Mouse (Mus musculus): ENCODE data around the gene Ldb1. TPM values are rescaled to one million over a fixed set of nuclear protein-coding genes. Genes with fewer than 3 reads are reported as not detected.
"Not testable (repeated sequence)": the region's sequence is repeated elsewhere in the genome, so short reads cannot be mapped to it uniquely, and the experiment has no call there.

Ldb1 gene
- polyA plus RNA-seq, 1 experiment from 2014 or later = 32.3 TPM

GRCm38 (mm10) chr19:45997365-45997764 is 47.6 kb downstream of the Ldb1 start:
- Histone ChIP-seq H3K36me3 (replicated peaks; ENCODE audit: insufficient read depth, low read length) (no peaks in the 10 kb centered on the region), H3K4me3 (ENCODE audit: low read depth, low read length) (peak overlapping the region; percentile 62), H3K27ac (ENCODE audit: low read depth) (peak overlapping the region; percentile 90), H3K4me1 (ENCODE audit: insufficient read depth) (peaks cover 6% of the 10 kb centered on the region), H3K9me3 (ENCODE audit: low read length) (no peaks in the 10 kb centered on the region), H3K9ac (replicated peaks) (peak overlapping the region; percentile 75), H3K27me3 (ENCODE audit: insufficient read depth, low read length) (no peaks in the 10 kb centered on the region), H3K4me2 (ENCODE audit: low read depth, low read length) (peak overlapping the region; percentile 85)
- ATAC-seq = no peak
- 44% methylated on average over 5 of the region's 5 CpGs for WGBS (ENCODE audit: insufficient replicate concordance)
- DNase-seq = no peak
- no peak for TF ChIP-seq EP300 (IDR thresholded peaks at IDR 0.05; ENCODE audit: low read depth)
- no peak for TF ChIP-seq CTCF (IDR thresholded peaks at IDR 0.05; ENCODE audit: low read depth)

- Histone ChIP-seq H3K27ac (ENCODE audit: low read depth) (no peak overlapping the region), H3K9me3 (ENCODE audit: low read length) (no peaks in the 10 kb centered on the region), H3K4me3 (ENCODE audit: low read depth, low read length) (no peak overlapping the region), H3K36me3 (replicated peaks; ENCODE audit: insufficient read depth, low read length) (no peaks in the 10 kb centered on the region; the same call in 1 of the 2 replicates), H3K9ac (replicated peaks) (no peak overlapping the region), H3K4me2 (ENCODE audit: low read depth, low read length) (no peak overlapping the region), H3K27me3 (ENCODE audit: insufficient read depth, low read length) (no peaks in the 10 kb centered on the region), H3K4me1 (ENCODE audit: insufficient read depth) (peaks cover 6% of the 10 kb centered on the region)
- no peak for ATAC-seq
- no peak for DNase-seq
- TF ChIP-seq CTCF (IDR thresholded peaks at IDR 0.05; ENCODE audit: low read depth) (no peak), EP300 (IDR thresholded peaks at IDR 0.05; ENCODE audit: low read depth) (no peak)
- WGBS (ENCODE audit: insufficient replicate concordance) = 90% methylated on average over 13 of the region's 13 CpGs
Observed at GRCm38 (mm10) chr19:45993981-45994737, 50.9 kb downstream of the Ldb1 start.

GRCm38 (mm10) chr19:45993441-45993840 is 51.6 kb downstream of the Ldb1 start:
- not testable (repeated sequence) for H3K36me3 ChIP-seq (replicated peaks; ENCODE audit: insufficient read depth, low read length); H3K27ac ChIP-seq (ENCODE audit: low read depth); H3K9ac ChIP-seq (replicated peaks); H3K4me3 ChIP-seq (ENCODE audit: low read depth, low read length); H3K4me1 ChIP-seq (ENCODE audit: insufficient read depth); H3K27me3 ChIP-seq (ENCODE audit: insufficient read depth, low read length); ATAC-seq; H3K9me3 ChIP-seq (ENCODE audit: low read length); DNase-seq; H3K4me2 ChIP-seq (ENCODE audit: low read depth, low read length)
- WGBS (ENCODE audit: insufficient replicate concordance) = 84% methylated on average over 6 of the region's 6 CpGs

GRCm38 (mm10) chr19:45991171-45991570 is 53.8 kb downstream of the Ldb1 start:
- Histone ChIP-seq H3K4me2 (ENCODE audit: low read depth, low read length) (no peak overlapping the region), H3K36me3 (replicated peaks; ENCODE audit: insufficient read depth, low read length) (no peaks in the 10 kb centered on the region; the same call in 1 of the 2 replicates), H3K4me3 (ENCODE audit: low read depth, low read length) (no peak overlapping the region), H3K9me3 (ENCODE audit: low read length) (no peaks in the 10 kb centered on the region), H3K27me3 (ENCODE audit: insufficient read depth, low read length) (no peaks in the 10 kb centered on the region), H3K9ac (replicated peaks) (no peak overlapping the region), H3K4me1 (ENCODE audit: insufficient read depth) (no peaks in the 10 kb centered on the region), H3K27ac (ENCODE audit: low read depth) (no peak overlapping the region)
- TF ChIP-seq EP300 (IDR thresholded peaks at IDR 0.05; ENCODE audit: low read depth) = no peak
- no peak for TF ChIP-seq CTCF (IDR thresholded peaks at IDR 0.05; ENCODE audit: low read depth)
- DNase-seq = no peak
- 82% methylated on average over 3 of the region's 3 CpGs for WGBS (ENCODE audit: insufficient replicate concordance)
- no peak for ATAC-seq

GRCm38 (mm10) chr19:45988238-45988637 is 56.8 kb downstream of the Ldb1 start:
- H3K4me2 ChIP-seq (ENCODE audit: low read depth, low read length) = no peak overlapping the region
- no peak overlapping the region for H3K27ac ChIP-seq (ENCODE audit: low read depth)
- ATAC-seq (no peak), DNase-seq (no peak)
- no peaks in the 10 kb centered on the region for H3K27me3 ChIP-seq (ENCODE audit: insufficient read depth, low read length)
- 92% methylated on average over 3 of the region's 3 CpGs for WGBS (ENCODE audit: insufficient replicate concordance)
- H3K4me1 ChIP-seq (ENCODE audit: insufficient read depth) = no peaks in the 10 kb centered on the region
- no peaks in the 10 kb centered on the region for H3K9me3 ChIP-seq (ENCODE audit: low read length)
- H3K36me3 ChIP-seq (replicated peaks; ENCODE audit: insufficient read depth, low read length) = no peaks in the 10 kb centered on the region; the same call in 1 of the 2 replicates
- no peak for TF ChIP-seq EP300 (IDR thresholded peaks at IDR 0.05; ENCODE audit: low read depth)
- no peak overlapping the region for H3K9ac ChIP-seq (replicated peaks)
- no peak overlapping the region for H3K4me3 ChIP-seq (ENCODE audit: low read depth, low read length)

GRCm38 (mm10) chr19:45984379-45984778 is 60.6 kb downstream of the Ldb1 start:
- H3K36me3 ChIP-seq (replicated peaks; ENCODE audit: insufficient read depth, low read length) = no peaks in the 10 kb centered on the region
- H3K4me1 ChIP-seq (ENCODE audit: insufficient read depth) = no peaks in the 10 kb centered on the region
- H3K4me2 ChIP-seq (ENCODE audit: low read depth, low read length) = no peak overlapping the region
- H3K27me3 ChIP-seq (ENCODE audit: insufficient read depth, low read length) = no peaks in the 10 kb centered on the region
- H3K9me3 ChIP-seq (ENCODE audit: low read length) = no peaks in the 10 kb centered on the region
- H3K9ac ChIP-seq (replicated peaks) = no peak overlapping the region
- TF ChIP-seq EP300 (IDR thresholded peaks at IDR 0.05; ENCODE audit: low read depth) = no peak
- no peak for TF ChIP-seq CTCF (IDR thresholded peaks at IDR 0.05; ENCODE audit: low read depth)
- DNase-seq (no peak), ATAC-seq (no peak)
- H3K27ac ChIP-seq (ENCODE audit: low read depth) = peak overlapping the region; percentile 44; the same call in 1 of the 2 replicates
- no peak overlapping the region for H3K4me3 ChIP-seq (ENCODE audit: low read depth, low read length)

Other genes with a start within 250 kb of the Ldb1 start
- 0.59 and 0.71 TPM in 2 replicates for gene Kcnip2, start 229.2 kb downstream of the Ldb1 start, polyA plus RNA-seq (2015; fragmentation: Nextera tagmentation; extraction: Ambion mirVana)
- 3.1 and 3.5 TPM in 2 replicates for gene Armh3, start 46.7 kb downstream of the Ldb1 start, polyA plus RNA-seq (2015; fragmentation: Nextera tagmentation; extraction: Ambion mirVana)
- gene Hps6, start 41.7 kb downstream of the Ldb1 start, polyA plus RNA-seq (2015; fragmentation: Nextera tagmentation; extraction: Ambion mirVana) = 2.0 and 2.2 TPM in 2 replicates
- 7.7 and 8.1 TPM in 2 replicates for gene Pprc1, start 328 bp downstream of the Ldb1 start, polyA plus RNA-seq (2015; fragmentation: Nextera tagmentation; extraction: Ambion mirVana)
- 23.1 and 26.9 TPM in 2 replicates for gene Nolc1, start 30.6 kb upstream of the Ldb1 start, polyA plus RNA-seq (2015; fragmentation: Nextera tagmentation; extraction: Ambion mirVana)
- gene Elovl3, start 86.7 kb upstream of the Ldb1 start, polyA plus RNA-seq (2015; fragmentation: Nextera tagmentation; extraction: Ambion mirVana) = 0.24 and 0.26 TPM in 2 replicates
- gene Pitx3, start 103.1 kb upstream of the Ldb1 start, polyA plus RNA-seq (2015; fragmentation: Nextera tagmentation; extraction: Ambion mirVana) = 0.19 TPM in 1 of 2 replicates, not detected in the other
- 9.8 and 12.0 TPM in 2 replicates for gene Gbf1, start 107.3 kb upstream of the Ldb1 start, polyA plus RNA-seq (2015; fragmentation: Nextera tagmentation; extraction: Ambion mirVana)